Mouse (Mus musculus): ENCODE results near the gene Mad1l1. TPM values are rescaled to one million over a fixed set of nuclear protein-coding genes. Genes with fewer than 3 reads are reported as not detected.

The Mad1l1 gene
- polyA plus RNA-seq, 1 experiment from 2014 or later = 39.1 TPM

GRCm38 (mm10) chr5:140306016-140306415 lies 15.3 kb downstream of the Mad1l1 start:
- H3K27me3 ChIP-seq (ENCODE audit: control insufficient read depth, insufficient read depth, low read length) = no peaks in the 10 kb centered on the region
- WGBS = 89% methylated on average over 8 of the region's 8 CpGs
- H3K4me1 ChIP-seq (ENCODE audit: control insufficient read depth, insufficient read depth, low read length) = no peaks in the 10 kb centered on the region
- ATAC-seq (ENCODE audit: insufficient number of reproducible peaks, insufficient read depth, low FRiP score, low read depth) = no peak
- H3K4me3 ChIP-seq (ENCODE audit: low read depth, low read length) = no peak overlapping the region
- H3K4me2 ChIP-seq (replicated peaks; ENCODE audit: low read depth, low read length) = no peak overlapping the region
- H3K36me3 ChIP-seq (ENCODE audit: control insufficient read depth, insufficient read depth, low read length) = peaks cover 47% of the 10 kb centered on the region
- no peaks in the 10 kb centered on the region for H3K9me3 ChIP-seq (ENCODE audit: control insufficient read depth, low read depth, low read length)
- H3K27ac ChIP-seq (ENCODE audit: low read length) = no peak overlapping the region
- no peak overlapping the region for H3K9ac ChIP-seq (replicated peaks; ENCODE audit: low read depth, low read length)

- no peak for ATAC-seq (ENCODE audit: insufficient number of reproducible peaks, insufficient read depth, low FRiP score, low read depth)
- H3K36me3 ChIP-seq (ENCODE audit: control insufficient read depth, insufficient read depth, low read length) = peaks cover 38% of the 10 kb centered on the region
- 85% methylated on average over 4 of the region's 4 CpGs for WGBS
Measured at GRCm38 (mm10) chr5:140298291-140298690, 23.1 kb downstream of the Mad1l1 start.

GRCm38 (mm10) chr5:140292152-140292551 lies 29.2 kb downstream of the Mad1l1 start:
- no peaks in the 10 kb centered on the region for H3K27me3 ChIP-seq (ENCODE audit: control insufficient read depth, insufficient read depth, low read length)
- ATAC-seq (ENCODE audit: insufficient number of reproducible peaks, insufficient read depth, low FRiP score, low read depth) = no peak
- H3K27ac ChIP-seq (ENCODE audit: low read length) = no peak overlapping the region
- no peaks in the 10 kb centered on the region for H3K4me1 ChIP-seq (ENCODE audit: control insufficient read depth, insufficient read depth, low read length)
- no peaks in the 10 kb centered on the region for H3K9me3 ChIP-seq (ENCODE audit: control insufficient read depth, low read depth, low read length)
- H3K36me3 ChIP-seq (ENCODE audit: control insufficient read depth, insufficient read depth, low read length) = peaks cover 30% of the 10 kb centered on the region
- no peak overlapping the region for H3K9ac ChIP-seq (replicated peaks; ENCODE audit: low read depth, low read length)
- no peak overlapping the region for H3K4me3 ChIP-seq (ENCODE audit: low read depth, low read length)
- WGBS = 73% methylated on average over 1 of the region's 1 CpGs
- no peak overlapping the region for H3K4me2 ChIP-seq (replicated peaks; ENCODE audit: low read depth, low read length)

More at GRCm38 (mm10) chr5:140298291-140298690, 23.1 kb downstream of the Mad1l1 start:
- H3K4me3 ChIP-seq (ENCODE audit: low read depth, low read length) = no peak overlapping the region
- no peaks in the 10 kb centered on the region for H3K9me3 ChIP-seq (ENCODE audit: control insufficient read depth, low read depth, low read length)
- H3K27ac ChIP-seq (ENCODE audit: low read length) = no peak overlapping the region
- H3K27me3 ChIP-seq (ENCODE audit: control insufficient read depth, insufficient read depth, low read length) = no peaks in the 10 kb centered on the region
- no peak overlapping the region for H3K9ac ChIP-seq (replicated peaks; ENCODE audit: low read depth, low read length)
- H3K4me1 ChIP-seq (ENCODE audit: control insufficient read depth, insufficient read depth, low read length) = no peaks in the 10 kb centered on the region
- H3K4me2 ChIP-seq (replicated peaks; ENCODE audit: low read depth, low read length) = no peak overlapping the region

GRCm38 (mm10) chr5:140289161-140289560 lies 32.2 kb downstream of the Mad1l1 start:
- H3K9me3 ChIP-seq (ENCODE audit: control insufficient read depth, low read depth, low read length) = no peaks in the 10 kb centered on the region
- no peak overlapping the region for H3K4me2 ChIP-seq (replicated peaks; ENCODE audit: low read depth, low read length)
- peaks cover 23% of the 10 kb centered on the region for H3K36me3 ChIP-seq (ENCODE audit: control insufficient read depth, insufficient read depth, low read length)
- H3K4me1 ChIP-seq (ENCODE audit: control insufficient read depth, insufficient read depth, low read length) = no peaks in the 10 kb centered on the region
- H3K27ac ChIP-seq (ENCODE audit: low read length) = no peak overlapping the region
- ATAC-seq (ENCODE audit: insufficient number of reproducible peaks, insufficient read depth, low FRiP score, low read depth) = no peak
- no peak overlapping the region for H3K9ac ChIP-seq (replicated peaks; ENCODE audit: low read depth, low read length)
- 93% methylated on average over 2 of the region's 2 CpGs for WGBS
- no peaks in the 10 kb centered on the region for H3K27me3 ChIP-seq (ENCODE audit: control insufficient read depth, insufficient read depth, low read length)
- no peak overlapping the region for H3K4me3 ChIP-seq (ENCODE audit: low read depth, low read length)

- Histone ChIP-seq H3K27ac (ENCODE audit: low read length) (no peak overlapping the region), H3K4me2 (replicated peaks; ENCODE audit: low read depth, low read length) (no peak overlapping the region), H3K36me3 (ENCODE audit: control insufficient read depth, insufficient read depth, low read length) (peaks cover 22% of the 10 kb centered on the region), H3K4me3 (ENCODE audit: low read depth, low read length) (no peak overlapping the region), H3K27me3 (ENCODE audit: control insufficient read depth, insufficient read depth, low read length) (no peaks in the 10 kb centered on the region), H3K9me3 (ENCODE audit: control insufficient read depth, low read depth, low read length) (no peaks in the 10 kb centered on the region), H3K9ac (replicated peaks; ENCODE audit: low read depth, low read length) (no peak overlapping the region), H3K4me1 (ENCODE audit: control insufficient read depth, insufficient read depth, low read length) (no peaks in the 10 kb centered on the region)
- no peak for ATAC-seq (ENCODE audit: insufficient number of reproducible peaks, insufficient read depth, low FRiP score, low read depth)
- WGBS = 90% methylated on average over 3 of the region's 3 CpGs
Measured at GRCm38 (mm10) chr5:140288287-140288686, 33.1 kb downstream of the Mad1l1 start.

GRCm38 (mm10) chr5:140284761-140285160 lies 36.6 kb downstream of the Mad1l1 start:
- no peaks in the 10 kb centered on the region for H3K4me1 ChIP-seq (ENCODE audit: control insufficient read depth, insufficient read depth, low read length)
- H3K27me3 ChIP-seq (ENCODE audit: control insufficient read depth, insufficient read depth, low read length) = no peaks in the 10 kb centered on the region
- no peaks in the 10 kb centered on the region for H3K9me3 ChIP-seq (ENCODE audit: control insufficient read depth, low read depth, low read length)
- no peak overlapping the region for H3K27ac ChIP-seq (ENCODE audit: low read length)
- no peak overlapping the region for H3K4me2 ChIP-seq (replicated peaks; ENCODE audit: low read depth, low read length)
- H3K36me3 ChIP-seq (ENCODE audit: control insufficient read depth, insufficient read depth, low read length) = peaks cover 17% of the 10 kb centered on the region
- ATAC-seq (ENCODE audit: insufficient number of reproducible peaks, insufficient read depth, low FRiP score, low read depth) = no peak
- H3K4me3 ChIP-seq (ENCODE audit: low read depth, low read length) = no peak overlapping the region
- H3K9ac ChIP-seq (replicated peaks; ENCODE audit: low read depth, low read length) = no peak overlapping the region
- WGBS = 83% methylated on average over 2 of the region's 2 CpGs

- no peak overlapping the region for H3K4me3 ChIP-seq (ENCODE audit: low read depth, low read length)
- no peak for ATAC-seq (ENCODE audit: insufficient number of reproducible peaks, insufficient read depth, low FRiP score, low read depth)
- no peak overlapping the region for H3K27ac ChIP-seq (ENCODE audit: low read length)
- no peaks in the 10 kb centered on the region for H3K9me3 ChIP-seq (ENCODE audit: control insufficient read depth, low read depth, low read length)
- H3K4me1 ChIP-seq (ENCODE audit: control insufficient read depth, insufficient read depth, low read length) = no peaks in the 10 kb centered on the region
- 90% methylated on average over 2 of the region's 2 CpGs for WGBS
- H3K36me3 ChIP-seq (ENCODE audit: control insufficient read depth, insufficient read depth, low read length) = peaks cover 10% of the 10 kb centered on the region
- H3K9ac ChIP-seq (replicated peaks; ENCODE audit: low read depth, low read length) = no peak overlapping the region
- H3K4me2 ChIP-seq (replicated peaks; ENCODE audit: low read depth, low read length) = no peak overlapping the region
- H3K27me3 ChIP-seq (ENCODE audit: control insufficient read depth, insufficient read depth, low read length) = no peaks in the 10 kb centered on the region
Measured at GRCm38 (mm10) chr5:140284011-140284410, 37.3 kb downstream of the Mad1l1 start.

- 84% methylated on average over 3 of the region's 3 CpGs for WGBS
- no peak for ATAC-seq (ENCODE audit: insufficient number of reproducible peaks, insufficient read depth, low FRiP score, low read depth)
Measured at GRCm38 (mm10) chr5:140282900-140283299, 38.5 kb downstream of the Mad1l1 start.

GRCm38 (mm10) chr5:140282376-140282775 lies 39.0 kb downstream of the Mad1l1 start:
- Histone ChIP-seq H3K9ac (replicated peaks; ENCODE audit: low read depth, low read length) (no peak overlapping the region), H3K4me3 (ENCODE audit: low read depth, low read length) (no peak overlapping the region), H3K27me3 (ENCODE audit: control insufficient read depth, insufficient read depth, low read length) (no peaks in the 10 kb centered on the region), H3K9me3 (ENCODE audit: control insufficient read depth, low read depth, low read length) (no peaks in the 10 kb centered on the region), H3K4me1 (ENCODE audit: control insufficient read depth, insufficient read depth, low read length) (no peaks in the 10 kb centered on the region), H3K27ac (ENCODE audit: low read length) (no peak overlapping the region), H3K36me3 (ENCODE audit: control insufficient read depth, insufficient read depth, low read length) (peaks cover 10% of the 10 kb centered on the region), H3K4me2 (replicated peaks; ENCODE audit: low read depth, low read length) (no peak overlapping the region)
- 74% methylated on average over 8 of the region's 8 CpGs for WGBS
- no peak for ATAC-seq (ENCODE audit: insufficient number of reproducible peaks, insufficient read depth, low FRiP score, low read depth)

More at GRCm38 (mm10) chr5:140282900-140283299, 38.5 kb downstream of the Mad1l1 start:
- H3K4me2 ChIP-seq (replicated peaks; ENCODE audit: low read depth, low read length) = no peak overlapping the region
- H3K4me3 ChIP-seq (ENCODE audit: low read depth, low read length) = no peak overlapping the region
- H3K4me1 ChIP-seq (ENCODE audit: control insufficient read depth, insufficient read depth, low read length) = no peaks in the 10 kb centered on the region
- no peak overlapping the region for H3K9ac ChIP-seq (replicated peaks; ENCODE audit: low read depth, low read length)
- H3K9me3 ChIP-seq (ENCODE audit: control insufficient read depth, low read depth, low read length) = no peaks in the 10 kb centered on the region
- H3K27ac ChIP-seq (ENCODE audit: low read length) = no peak overlapping the region
- H3K36me3 ChIP-seq (ENCODE audit: control insufficient read depth, insufficient read depth, low read length) = peaks cover 10% of the 10 kb centered on the region
- no peaks in the 10 kb centered on the region for H3K27me3 ChIP-seq (ENCODE audit: control insufficient read depth, insufficient read depth, low read length)

Data from stomach, embryonic 14.5 days (tissue).